Mouse (Mus musculus): ENCODE data around the gene C8g.

DNA sequence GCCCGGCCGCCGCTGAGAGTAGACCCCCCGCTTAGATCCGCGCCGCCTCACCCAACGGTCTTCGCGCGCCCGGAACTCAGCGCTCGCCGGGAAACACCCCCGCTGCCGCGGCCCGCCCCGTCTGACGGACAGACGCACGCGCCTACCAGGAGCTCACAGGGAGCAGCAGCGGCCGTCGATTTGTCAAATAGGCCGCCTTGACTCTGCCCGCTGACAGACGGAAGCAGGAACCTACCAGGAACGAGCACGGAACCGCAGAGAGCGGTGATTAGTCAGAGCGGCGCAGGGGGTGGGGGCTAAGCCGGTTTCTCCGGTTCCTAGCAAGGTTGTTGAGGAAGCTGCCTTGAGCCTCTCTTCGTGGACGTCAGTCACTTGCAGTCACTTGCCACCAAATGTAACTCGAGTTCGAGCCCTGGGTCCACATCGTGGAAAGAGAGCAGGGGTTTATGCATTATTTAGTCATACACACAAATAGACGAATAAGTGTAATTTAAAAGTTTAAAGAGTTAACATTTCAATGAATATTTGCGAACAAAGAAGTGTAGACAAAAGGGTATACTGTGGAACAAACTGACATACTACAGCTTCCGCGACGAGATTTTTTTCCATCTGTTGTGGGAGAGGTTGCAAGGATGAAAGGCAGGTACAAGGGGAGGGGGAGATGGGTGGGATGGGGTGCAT lies 45.4 kb upstream of the C8g start, which contains the start of gene Traf2:
- TF ChIP-seq CTCF (IDR thresholded peaks at IDR 0.05; ENCODE audit: low read depth) (no peak), EP300 (IDR thresholded peaks at IDR 0.05; ENCODE audit: low read depth) (no peak; the same call in 1 of the 2 replicates)
